ENCODE assay signal across 8 mouse cellular contexts in the genomic region with DNA sequence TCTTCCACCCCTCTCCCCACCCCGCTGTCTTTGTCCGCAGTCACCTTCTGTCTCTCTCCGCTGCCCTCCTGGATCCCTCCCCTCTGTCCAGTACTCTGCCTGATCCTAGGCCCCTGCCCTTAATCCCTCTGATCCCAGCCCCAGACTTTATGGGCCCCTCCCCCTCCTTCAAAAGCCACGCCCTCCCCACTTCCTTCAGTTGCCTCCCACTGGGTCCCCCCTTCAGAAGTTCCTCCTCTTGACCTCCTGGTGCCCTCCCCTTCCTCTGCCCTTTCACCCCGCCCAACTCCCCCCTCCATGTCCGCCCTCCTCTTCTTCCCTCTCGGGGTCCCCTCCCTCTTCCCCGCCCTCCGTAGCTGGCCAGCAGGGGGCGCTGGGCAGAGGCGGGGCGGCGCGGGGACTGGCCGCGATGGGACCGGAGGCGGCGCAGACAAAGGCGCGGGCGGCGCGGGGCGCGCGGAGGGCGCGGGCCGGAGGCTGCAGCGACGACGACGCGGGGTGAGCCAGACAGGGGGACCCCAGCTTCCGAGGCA. TPM values are rescaled to one million over a fixed set of nuclear protein-coding genes. Genes with fewer than 3 reads are reported as not detected.
DNase-seq lines count a peak whose midpoint lies in the region; ATAC-seq and TF ChIP-seq lines count a peak whose summit lies in the region.

A gene (plus strand): TSS at position 225 of the 533 bp plus-strand sequence.

- intact Hi-C loops in heart, postnatal 14 days (cut with DNase I) = no loop called here

- peak within 1 kb of the TSS; percentile 66 for H3K27ac ChIP-seq in forebrain, embryonic 14.5 days (ENCODE audit: low read depth, low read length)
- peak within 1 kb of the TSS; percentile 67 for H3K27ac ChIP-seq in neural tube, embryonic 15.5 days (replicated peaks)

- 0 out of 2 replicates have a peak, but pooled peaks have one; percentile 13 for TF ChIP-seq CTCF in E14TG2a.4 (conservative IDR thresholded peaks at IDR 0.05; ENCODE audit: low read length)

- 1% methylated on average over 36 of the region's 36 CpGs for WGBS in forebrain, embryonic 14.5 days
- under 1% methylated on average over 33 of the region's 36 CpGs for WGBS in neural tube, embryonic 15.5 days

- H3K9ac ChIP-seq in forebrain, embryonic 14.5 days (ENCODE audit: low read length) = peak within 1 kb of the TSS; percentile 93
- peak within 1 kb of the TSS; percentile 84 for H3K9ac ChIP-seq in neural tube, embryonic 15.5 days (replicated peaks)

- DNase-seq in forebrain, embryonic 14.5 days (ENCODE audit: low spot score) = peak; percentile 84
- DNase-seq in heart, postnatal 14 days = peak; percentile 95 to 96
- peak; percentile 82 for DNase-seq in layer of hippocampus, adult 11-12 months (ENCODE audit: low spot score)
- DNase-seq in lung, adult 18-20 months = peak; percentile 95 to 97
- peak; percentile 87 for DNase-seq in testis, postnatal 14 days (ENCODE audit: low spot score)

- H3K9me3 ChIP-seq in E14TG2a.4 (ENCODE audit: low read length) = no peaks in the 10 kb centered on the region
- H3K9me3 ChIP-seq in forebrain, embryonic 14.5 days (replicated peaks; ENCODE audit: control insufficient read depth, low read length) = no peaks in the 10 kb centered on the region
- H3K9me3 ChIP-seq in neural tube, embryonic 15.5 days (replicated peaks) = no peaks in the 10 kb centered on the region

- H3K36me3 ChIP-seq in E14TG2a.4 (ENCODE audit: insufficient read depth, low read length) = peaks cover 34% of the 10 kb centered on the region
- H3K36me3 ChIP-seq in forebrain, embryonic 14.5 days (ENCODE audit: control insufficient read depth, insufficient read depth, low read length) = peaks cover 29% of the 10 kb centered on the region
- peaks cover 20% of the 10 kb centered on the region for H3K36me3 ChIP-seq in neural tube, embryonic 15.5 days

- H3K4me2 ChIP-seq in forebrain, embryonic 14.5 days (ENCODE audit: low read length) = peak within 1 kb of the TSS; percentile 91
- peak within 1 kb of the TSS; percentile 91 for H3K4me2 ChIP-seq in neural tube, embryonic 15.5 days

- 0 out of 2 replicates have a peak, but pooled peaks have one; percentile 33 for ATAC-seq in cerebellum, adult (ENCODE audit: insufficient number of reproducible peaks, low FRiP score, low TSS enrichment)
- peak; percentile 92 for ATAC-seq in forebrain, embryonic 14.5 days
- ATAC-seq in neural tube, embryonic 15.5 days (ENCODE audit: low FRiP score) = peak; percentile 72

- no peaks in the 10 kb centered on the region for H3K27me3 ChIP-seq in E14TG2a.4 (ENCODE audit: insufficient read depth, low read length)
- no peaks in the 10 kb centered on the region for H3K27me3 ChIP-seq in forebrain, embryonic 14.5 days (replicated peaks; ENCODE audit: control insufficient read depth, insufficient read depth, low read length)
- no peaks in the 10 kb centered on the region for H3K27me3 ChIP-seq in neural tube, embryonic 15.5 days (replicated peaks)

- H3K4me1 ChIP-seq in E14TG2a.4 (replicated peaks; ENCODE audit: low read depth, low read length) = peaks cover 73% of the 10 kb centered on the region
- H3K4me1 ChIP-seq in forebrain, embryonic 14.5 days (ENCODE audit: control insufficient read depth, insufficient read depth, low read length) = no peaks in the 10 kb centered on the region
- H3K4me1 ChIP-seq in neural tube, embryonic 15.5 days = peaks cover 29% of the 10 kb centered on the region

- peak within 1 kb of the TSS; percentile 94 for H3K4me3 ChIP-seq in E14TG2a.4 (replicated peaks; ENCODE audit: low read length)
- peak within 1 kb of the TSS; percentile 86 for H3K4me3 ChIP-seq in forebrain, embryonic 14.5 days (ENCODE audit: low read depth, low read length)
- H3K4me3 ChIP-seq in neural tube, embryonic 15.5 days (replicated peaks) = peak within 1 kb of the TSS; percentile 83

RNA-seq across cellular contexts. Expression of the gene that starts here (rescaled TPM):
- 31.5 and 42.8 TPM in 2 replicates for polyA plus RNA-seq in forebrain, embryonic 14.5 days (2014; fragmentation: Nextera tagmentation; extraction: Ambion mirVana)
- 10 to 100 TPM; 16.6 to 18.0 TPM for total RNA-seq in heart, postnatal 14 days (2021)
- polyA plus RNA-seq in neural tube, embryonic 15.5 days (2015; fragmentation: Nextera tagmentation; extraction: Ambion mirVana) = 22.7 and 30.1 TPM in 2 replicates

Comparison
In these comparisons a context has a peak if more than half of its experiments do, and no peak if none do; other contexts are left out.
1. Peak in every context shown above with its lines: DNase-seq, ATAC-seq, H3K4me3 ChIP-seq and H3K27ac ChIP-seq.
2. ATAC-seq: peak in every context shown above with its lines; median percentile 92 in forebrain, embryonic 14.5 days; 72 in neural tube, embryonic 15.5 days; 33 in cerebellum, adult.